Mouse (Mus musculus): ENCODE data around the gene Tpi1.

DNA sequence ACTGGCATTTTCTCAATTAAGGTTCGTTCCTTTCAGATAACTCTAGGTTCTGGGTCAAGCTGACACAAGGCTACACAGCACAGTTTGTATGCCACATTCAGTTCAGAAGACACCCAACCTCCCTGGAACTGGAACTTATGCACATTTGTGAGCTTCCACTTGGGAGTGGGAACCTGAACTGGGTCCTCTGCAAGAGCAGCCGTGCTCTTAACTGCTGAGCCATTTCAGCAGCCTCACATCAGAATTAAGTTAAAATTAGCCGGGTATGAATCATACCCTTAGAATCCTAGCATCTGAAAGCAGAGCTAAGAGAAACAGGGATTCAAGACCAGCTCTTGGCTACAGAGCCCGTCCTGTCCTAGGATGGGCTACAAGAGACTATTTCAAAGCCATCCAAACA, 6.7 kb downstream of the Tpi1 start:
- TF ChIP-seq HCFC1 (IDR thresholded peaks at IDR 0.05; ENCODE audit: borderline replicate concordance, insufficient read depth, low read length) (no peak), CHD2 (IDR thresholded peaks at IDR 0.05; ENCODE audit: low read depth, low read length) (no peak), ZNF384 (IDR thresholded peaks at IDR 0.05; ENCODE audit: low read depth, low read length) (no peak), ZC3H11A (IDR thresholded peaks at IDR 0.05; ENCODE audit: borderline replicate concordance, low read depth, low read length) (no peak)
